Mouse (Mus musculus): ENCODE data around the gene Tmed9.

Gene Tmed9

DNA sequence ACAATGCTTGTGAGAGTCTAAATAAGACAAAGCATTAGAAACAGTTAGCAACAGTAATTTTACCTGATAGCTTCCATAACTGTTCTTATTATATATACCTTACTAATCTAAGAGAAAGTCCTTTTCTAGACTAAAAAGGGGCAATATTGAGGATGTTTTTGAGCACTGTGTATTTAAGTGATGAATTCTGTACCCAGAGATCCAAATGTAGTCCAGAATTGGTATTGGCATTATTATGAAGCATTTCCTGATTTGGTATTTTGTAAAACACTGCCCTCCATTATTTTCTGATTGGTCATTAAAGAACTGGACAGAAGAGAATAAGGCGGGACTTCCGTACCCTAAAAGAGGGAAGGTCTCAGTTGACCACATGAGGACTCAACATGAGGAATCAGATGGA lies at the start of gene Tmed9:
Tmed9 (plus strand) TSS at position 301 of the 400 bp plus-strand sequence.
- no peak within 1 kb of the TSS for H3K4me3 ChIP-seq (replicated peaks; ENCODE audit: low read length)
- H3K27me3 ChIP-seq (ENCODE audit: insufficient read depth, low read length) = no peaks in the 10 kb centered on the region
- TF ChIP-seq CTCF (conservative IDR thresholded peaks at IDR 0.05; ENCODE audit: low read length) (no peak), NANOG (IDR thresholded peaks at IDR 0.05; ENCODE audit: borderline replicate concordance, low read length) (no peak), POU5F1 (IDR thresholded peaks at IDR 0.05; ENCODE audit: borderline replicate concordance, low read length) (no peak)
- H3K4me1 ChIP-seq (replicated peaks; ENCODE audit: low read depth, low read length) = peaks cover 29% of the 10 kb centered on the region
- H3K9me3 ChIP-seq (ENCODE audit: low read length) = peaks cover 26% of the 10 kb centered on the region
- H3K36me3 ChIP-seq (ENCODE audit: insufficient read depth, low read length) = peaks cover 9% of the 10 kb centered on the region

DNA sequence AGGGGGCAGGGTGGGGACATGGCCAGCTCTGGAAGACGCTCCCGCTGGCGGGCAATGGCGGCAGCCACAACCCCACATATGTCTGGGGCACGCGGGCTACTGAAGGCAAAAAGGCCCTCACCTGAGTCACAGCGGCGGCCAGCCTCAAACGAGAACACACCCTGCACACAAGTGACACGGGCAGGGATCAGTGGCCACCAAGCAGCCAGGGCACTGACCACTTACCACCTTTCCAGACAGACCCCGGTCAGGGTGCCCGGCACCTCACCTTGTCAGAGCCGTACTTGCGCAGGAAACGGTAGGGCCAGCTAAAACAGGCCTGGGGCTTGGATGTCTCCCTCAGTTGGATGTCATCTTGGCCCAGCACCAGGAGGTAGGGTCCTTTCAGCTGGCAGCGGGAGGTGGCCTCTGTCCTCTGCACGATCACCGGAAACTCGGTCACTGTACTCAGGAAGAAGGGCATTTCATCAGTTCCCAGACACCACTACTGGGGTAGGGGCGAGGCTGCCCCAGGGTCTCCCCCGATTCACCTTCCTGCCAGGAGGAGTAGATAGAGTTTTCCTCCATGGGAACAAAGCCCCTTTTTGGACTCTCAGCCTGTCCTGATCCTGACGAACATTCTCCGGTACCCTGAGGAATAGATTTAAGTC lies 49.5 kb upstream of the Tmed9 start:
- Histone ChIP-seq H3K4me1 (replicated peaks; ENCODE audit: low read depth, low read length) (peaks cover 44% of the 10 kb centered on the region), H3K9me3 (ENCODE audit: low read length) (peaks cover 7% of the 10 kb centered on the region; the same call in 1 of the 2 replicates), H3K36me3 (ENCODE audit: insufficient read depth, low read length) (peaks cover 3% of the 10 kb centered on the region), H3K27me3 (ENCODE audit: insufficient read depth, low read length) (peaks cover 29% of the 10 kb centered on the region), H3K4me3 (replicated peaks; ENCODE audit: low read length) (peak overlapping the region; percentile 74)
- TF ChIP-seq POU5F1 (IDR thresholded peaks at IDR 0.05; ENCODE audit: borderline replicate concordance, low read length) = no peak
- TF ChIP-seq CTCF (conservative IDR thresholded peaks at IDR 0.05; ENCODE audit: low read length) = no peak
- no peak for TF ChIP-seq NANOG (IDR thresholded peaks at IDR 0.05; ENCODE audit: borderline replicate concordance, low read length)

DNA sequence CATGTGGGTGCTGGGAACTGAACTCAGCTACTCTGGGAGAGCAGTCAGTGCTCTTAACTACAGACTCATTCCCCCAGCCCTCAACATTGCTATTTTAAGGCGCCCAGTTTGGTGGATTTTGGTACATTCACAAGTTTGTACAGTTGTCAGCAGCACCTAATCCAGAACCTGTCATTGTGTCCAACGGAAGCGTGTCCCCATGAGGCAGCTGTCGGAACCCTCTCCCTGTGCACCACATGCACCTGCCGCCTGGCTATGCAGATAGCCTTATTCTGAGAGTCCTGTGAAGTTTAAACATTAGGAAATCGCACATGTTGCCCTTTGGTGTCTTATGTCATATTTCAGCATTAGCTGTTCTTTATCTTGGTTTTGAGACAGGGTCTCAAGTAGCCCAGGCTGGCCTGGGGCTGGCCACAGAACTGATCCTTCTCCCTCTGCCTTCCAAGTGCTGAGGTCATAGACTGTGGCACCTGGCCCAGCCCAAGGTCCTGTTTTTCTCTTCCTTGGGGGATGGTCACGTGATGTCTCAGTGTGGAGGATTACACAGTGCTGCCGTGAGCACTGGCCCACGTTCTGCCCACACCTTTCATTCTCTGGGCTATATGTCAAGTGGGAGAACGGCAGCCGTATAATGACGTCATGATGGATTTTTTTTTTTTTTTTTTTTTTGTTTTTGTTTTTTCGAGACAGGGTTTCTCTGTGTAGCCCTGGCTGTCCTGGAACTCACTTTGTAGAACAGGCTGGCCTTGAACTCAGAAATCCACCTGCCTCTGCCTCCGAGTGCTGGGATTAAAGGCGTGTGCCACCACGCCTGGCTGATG lies 47.6 kb upstream of the Tmed9 start:
- peaks cover 14% of the 10 kb centered on the region for H3K27me3 ChIP-seq (ENCODE audit: insufficient read depth, low read length)
- no peaks in the 10 kb centered on the region for H3K9me3 ChIP-seq (ENCODE audit: low read length)
- peaks cover 22% of the 10 kb centered on the region for H3K36me3 ChIP-seq (ENCODE audit: insufficient read depth, low read length)
- no peak overlapping the region for H3K4me3 ChIP-seq (replicated peaks; ENCODE audit: low read length)
- no peak for TF ChIP-seq CTCF (conservative IDR thresholded peaks at IDR 0.05; ENCODE audit: low read length)
- no peak for TF ChIP-seq NANOG (IDR thresholded peaks at IDR 0.05; ENCODE audit: borderline replicate concordance, low read length)
- no peak for TF ChIP-seq POU5F1 (IDR thresholded peaks at IDR 0.05; ENCODE audit: borderline replicate concordance, low read length)
- H3K4me1 ChIP-seq (replicated peaks; ENCODE audit: low read depth, low read length) = peaks cover 54% of the 10 kb centered on the region

DNA sequence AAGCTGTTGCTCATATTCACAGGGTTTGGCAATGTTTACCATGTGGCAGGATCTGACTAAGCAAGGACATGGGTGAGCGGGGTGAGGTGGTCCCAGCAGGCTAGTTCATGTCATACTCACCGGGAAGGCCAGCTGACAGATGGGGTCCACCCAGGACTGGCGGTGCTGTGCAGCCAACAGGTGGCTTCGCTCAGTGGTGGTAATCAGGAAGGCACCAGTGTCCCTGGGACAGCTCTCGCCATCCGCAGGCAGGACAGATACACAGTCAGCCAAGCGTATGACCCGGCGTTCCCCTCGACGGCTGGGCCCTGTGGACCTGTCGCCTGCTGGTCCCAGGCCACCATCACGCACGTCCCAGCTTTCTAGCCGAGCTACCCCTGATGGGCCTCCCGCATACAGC lies 46.3 kb upstream of the Tmed9 start:
- H3K4me1 ChIP-seq (replicated peaks; ENCODE audit: low read depth, low read length) = peaks cover 54% of the 10 kb centered on the region
- no peak for TF ChIP-seq NANOG (IDR thresholded peaks at IDR 0.05; ENCODE audit: borderline replicate concordance, low read length)

DNA sequence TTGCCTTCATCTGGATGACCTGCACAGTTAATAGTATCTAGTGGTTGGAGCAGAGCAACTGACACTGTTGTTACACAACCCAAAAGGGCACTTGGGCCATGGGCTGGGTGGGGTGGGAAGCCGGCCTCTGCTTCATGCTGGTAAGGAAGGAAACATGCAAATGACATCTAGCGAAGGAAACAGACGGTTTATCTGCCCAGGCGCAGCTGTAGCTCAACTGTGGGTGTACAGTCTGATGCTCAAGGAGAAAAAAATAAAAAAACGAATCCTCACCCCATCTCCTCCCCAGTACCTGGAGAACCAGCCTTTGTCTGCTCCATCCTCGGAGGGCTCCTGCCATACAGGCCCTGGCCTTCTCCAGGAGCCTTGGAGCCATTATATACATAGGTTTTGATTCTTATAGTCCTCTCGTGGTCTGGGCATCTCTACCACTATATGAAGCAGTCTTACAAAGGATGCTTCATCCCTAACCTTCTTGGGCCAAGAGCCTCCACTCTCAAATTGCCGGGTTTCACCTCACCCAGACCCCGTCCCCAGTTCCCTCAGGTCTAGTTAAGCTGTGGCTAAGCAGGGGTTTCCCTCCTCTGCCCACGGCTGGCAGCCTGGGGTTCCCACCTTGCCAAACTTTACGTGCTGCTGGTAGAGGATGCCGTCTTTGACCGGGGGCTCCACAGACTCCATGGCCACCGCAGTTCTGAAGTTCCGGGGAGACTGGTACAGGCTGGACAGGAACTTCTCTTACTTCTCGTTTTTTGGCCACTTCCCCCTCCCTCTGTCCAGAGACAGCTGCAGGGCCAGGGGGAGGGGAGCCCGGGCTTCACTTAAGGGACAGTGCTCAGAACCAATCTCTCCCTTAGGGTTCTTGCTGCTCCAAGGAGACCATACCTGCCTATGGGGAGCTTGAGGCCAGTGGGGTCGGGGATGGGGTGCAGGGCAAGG lies 45.4 kb upstream of the Tmed9 start:
- no peak overlapping the region for H3K4me3 ChIP-seq (replicated peaks; ENCODE audit: low read length)
- TF ChIP-seq POU5F1 (IDR thresholded peaks at IDR 0.05; ENCODE audit: borderline replicate concordance, low read length) (no peak), CTCF (conservative IDR thresholded peaks at IDR 0.05; ENCODE audit: low read length) (no peak), NANOG (IDR thresholded peaks at IDR 0.05; ENCODE audit: borderline replicate concordance, low read length) (no peak)
- peaks cover 43% of the 10 kb centered on the region for H3K36me3 ChIP-seq (ENCODE audit: insufficient read depth, low read length)
- H3K4me1 ChIP-seq (replicated peaks; ENCODE audit: low read depth, low read length) = peaks cover 46% of the 10 kb centered on the region
- H3K9me3 ChIP-seq (ENCODE audit: low read length) = no peaks in the 10 kb centered on the region
- H3K27me3 ChIP-seq (ENCODE audit: insufficient read depth, low read length) = peaks cover 8% of the 10 kb centered on the region

More for the DNA sequence above, 46.3 kb upstream of the Tmed9 start:
- H3K27me3 ChIP-seq (ENCODE audit: insufficient read depth, low read length) = peaks cover 8% of the 10 kb centered on the region
- no peak overlapping the region; the same call in 1 of the 2 replicates for H3K4me3 ChIP-seq (replicated peaks; ENCODE audit: low read length)
- H3K9me3 ChIP-seq (ENCODE audit: low read length) = no peaks in the 10 kb centered on the region
- H3K36me3 ChIP-seq (ENCODE audit: insufficient read depth, low read length) = peaks cover 34% of the 10 kb centered on the region

DNA sequence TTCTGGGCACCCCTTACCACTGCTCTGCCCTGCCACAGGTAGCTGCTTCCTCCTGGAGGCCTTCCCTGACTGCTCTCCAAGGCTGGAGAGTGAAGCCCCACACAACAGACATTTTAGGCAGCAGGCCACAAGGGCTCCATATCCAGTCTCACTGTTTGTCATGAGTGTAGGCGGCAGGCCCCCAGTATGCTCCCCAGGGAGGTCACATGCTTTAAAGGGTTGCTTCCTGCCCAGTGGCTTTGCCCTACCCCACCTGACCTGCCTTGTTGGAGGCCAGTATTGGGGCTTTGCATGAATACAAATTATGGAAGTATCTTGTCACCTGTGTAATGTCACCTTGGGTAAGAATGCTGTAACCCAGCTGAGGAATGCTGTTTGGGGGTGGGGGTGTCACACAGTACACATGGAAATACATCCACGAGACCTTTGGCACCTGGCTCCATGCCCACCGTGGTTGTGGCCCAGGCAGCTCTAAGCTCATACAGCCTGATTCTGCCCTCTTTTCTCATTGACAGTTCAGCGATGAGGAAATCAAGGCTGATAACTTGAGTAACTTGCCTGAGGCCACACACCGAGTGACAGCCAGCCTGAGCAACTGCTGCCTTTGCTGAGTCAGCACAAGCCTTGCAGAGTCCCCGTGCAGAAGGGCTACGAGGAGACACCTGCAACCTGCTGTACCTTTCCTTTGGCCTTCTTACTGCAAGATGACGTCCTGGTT lies 44.2 kb upstream of the Tmed9 start, which contains the start of gene Dok3:
Dok3 (minus strand) TSS at position 99 of the 718 bp plus-strand sequence.
- H3K36me3 ChIP-seq (ENCODE audit: insufficient read depth, low read length) = peaks cover 56% of the 10 kb centered on the region
- no peak for TF ChIP-seq POU5F1 (IDR thresholded peaks at IDR 0.05; ENCODE audit: borderline replicate concordance, low read length)
- TF ChIP-seq CTCF (conservative IDR thresholded peaks at IDR 0.05; ENCODE audit: low read length) = no peak
- TF ChIP-seq NANOG (IDR thresholded peaks at IDR 0.05; ENCODE audit: borderline replicate concordance, low read length) = no peak
- peaks cover 34% of the 10 kb centered on the region for H3K4me1 ChIP-seq (replicated peaks; ENCODE audit: low read depth, low read length)
- H3K9me3 ChIP-seq (ENCODE audit: low read length) = no peaks in the 10 kb centered on the region
- H3K27me3 ChIP-seq (ENCODE audit: insufficient read depth, low read length) = peaks cover 4% of the 10 kb centered on the region
- H3K4me3 ChIP-seq (replicated peaks; ENCODE audit: low read length) = no peak within 1 kb of the TSS

DNA sequence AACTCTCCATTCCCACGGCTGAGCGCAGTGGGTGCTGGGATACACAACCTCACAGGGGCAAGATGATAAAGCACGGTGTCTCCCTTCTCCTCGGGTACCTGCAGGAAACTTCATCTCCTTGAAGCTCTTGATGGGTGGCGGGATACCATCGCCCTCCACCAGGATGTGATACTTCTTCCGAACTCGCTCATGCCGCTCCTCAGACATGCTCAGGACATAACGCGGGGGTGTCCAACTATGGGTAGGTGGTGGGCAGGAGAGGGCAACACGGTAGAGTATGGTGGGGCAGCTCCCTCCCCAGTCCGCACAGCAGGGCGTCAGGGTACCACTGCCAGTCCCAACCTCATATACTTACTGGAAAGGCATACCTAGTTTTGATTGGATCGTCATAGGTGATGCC lies 38.3 kb upstream of the Tmed9 start:
- TF ChIP-seq POU5F1 (IDR thresholded peaks at IDR 0.05; ENCODE audit: borderline replicate concordance, low read length) = no peak
- TF ChIP-seq CTCF (conservative IDR thresholded peaks at IDR 0.05; ENCODE audit: low read length) = no peak
- no peak for TF ChIP-seq NANOG (IDR thresholded peaks at IDR 0.05; ENCODE audit: borderline replicate concordance, low read length)
- Histone ChIP-seq H3K4me3 (replicated peaks; ENCODE audit: low read length) (peak overlapping the region; percentile 100), H3K9me3 (ENCODE audit: low read length) (no peaks in the 10 kb centered on the region), H3K27me3 (ENCODE audit: insufficient read depth, low read length) (no peaks in the 10 kb centered on the region), H3K36me3 (ENCODE audit: insufficient read depth, low read length) (peaks cover 83% of the 10 kb centered on the region), H3K4me1 (replicated peaks; ENCODE audit: low read depth, low read length) (peaks cover 27% of the 10 kb centered on the region)
